Mouse (Mus musculus) embryonic stem cell, embryonic (primary cell): ENCODE measurements around the gene Hdlbp.
"Not testable (repeated sequence)": the region's sequence is repeated elsewhere in the genome, so short reads cannot be mapped to it uniquely, and the experiment has no call there.

ENCODE experiments used
- CTCF ChIA-PET, 4 experiments: fragments of 300-600 bp in 2 of 4; fragments of 350-600 bp in 2 of 4; sonication (Branson Sonifier 250); formaldehyde crosslinking; loops; one replicate each; lab custom pipeline; 2022; ENCODE audit warnings: inconsistent platforms in 2 of 4; lab: Charles Lee
- POLR2A ChIA-PET, 4 experiments: fragments of 300-600 bp in 2 of 4; fragments of 350-600 bp in 2 of 4; sonication (Branson Sonifier 250); formaldehyde crosslinking; loops; one replicate each; lab custom pipeline; 2022; ENCODE audit warnings: antibody characterized with exemption in 4 of 4, inconsistent platforms in 1 of 4; lab: Charles Lee

Hdlbp gene

GRCm38 (mm10) chr1:93478586-93479475 lies at the start of gene Hdlbp:
Hdlbp (minus strand) TSS chr1:93478815.
- POLR2A ChIA-PET: interaction anchor here (0.5 to 9.0 kb wide), 58 partner anchors 9 to 1047 kb away, joined by 3 to 94 read pairs (median 4); partner anchors contain the start of genes Farp2 (in 3 of the 4), Dtymk (in 2 of the 4), Capn10 (in 1 of the 4) and Pask (in 1 of the 4)
- CTCF ChIA-PET: interaction anchor here in 2 of 4 experiments (0.8 to 1.5 kb wide), 4 partner anchors 25 to 529 kb away, joined by 3 to 8 read pairs (median 3); partner anchors contain the start of gene Farp2 (in 1 of the 2)

- CTCF ChIA-PET: interaction anchor here in 1 of 4 experiments (0.9 kb wide), 1 partner anchor 11 kb away, joined by 3 read pairs; the partner anchor contains the start of gene Farp2
- POLR2A ChIA-PET: interaction anchor here in 2 of 4 experiments (0.8 to 4.2 kb wide), 4 partner anchors 10 to 236 kb away, joined by 3 to 21 read pairs (median 4); partner anchors contain the start of gene Farp2 (in 2 of the 2)
These were observed 43.7 kb upstream of the Hdlbp start for GRCm38 (mm10) chr1:93522325-93522724.

- ChIA-PET CTCF (interaction anchor here in 1 of 4 experiments (0.6 kb wide), 1 partner anchor 364 kb away, joined by 3 read pairs; no protein-coding TSS in a partner anchor), POLR2A (interaction anchor here in 2 of 4 experiments (0.9 to 4.2 kb wide), 6 partner anchors 10 to 114 kb away, joined by 3 to 21 read pairs (median 4); partner anchors contain the start of gene Farp2 (in 2 of the 2))
These were observed 42.9 kb upstream of the Hdlbp start for GRCm38 (mm10) chr1:93521491-93521890.

- POLR2A ChIA-PET: interaction anchor here in 1 of 4 experiments (1.5 kb wide), 1 partner anchor 91 kb away, joined by 5 read pairs; no protein-coding TSS in a partner anchor
- CTCF ChIA-PET: interaction anchor here in 1 of 4 experiments (1.5 kb wide), 1 partner anchor 25 kb away, joined by 3 read pairs; no protein-coding TSS in a partner anchor
These were observed 34.6 kb upstream of the Hdlbp start for GRCm38 (mm10) chr1:93513221-93513620.

GRCm38 (mm10) chr1:93512351-93512690 lies 33.7 kb upstream of the Hdlbp start:
- ChIA-PET POLR2A (interaction anchor here in 3 of 4 experiments (0.6 to 2.8 kb wide), 93 partner anchors 8 to 1038 kb away, joined by 3 to 59 read pairs (median 4); partner anchors contain the start of genes Hdlbp (in 3 of the 3), Bok (in 2 of the 3), Dtymk (in 2 of the 3) and Pask (in 2 of the 3)), CTCF (interaction anchor here in 2 of 4 experiments (1.0 to 1.7 kb wide), 8 partner anchors 25 to 864 kb away, joined by 3 to 8 read pairs (median 3); partner anchors contain the start of genes Hdlbp (in 1 of the 2) and Otos (in 1 of the 2))

- ChIA-PET POLR2A (interaction anchor here in 3 of 4 experiments (0.6 to 2.8 kb wide), 103 partner anchors 8 to 1076 kb away, joined by 3 to 59 read pairs (median 4); partner anchors contain the start of genes Hdlbp (in 3 of the 3), Bok (in 2 of the 3), Dtymk (in 2 of the 3) and Pask (in 2 of the 3)), CTCF (interaction anchor here in 3 of 4 experiments (0.5 to 1.7 kb wide), 15 partner anchors 11 to 863 kb away, joined by 3 to 18 read pairs (median 3); partner anchors contain the start of genes D2hgdh (in 1 of the 3), Hdlbp (in 1 of the 3) and Otos (in 1 of the 3))
These were observed 33.2 kb upstream of the Hdlbp start, which contains the start of gene Farp2 for GRCm38 (mm10) chr1:93511585-93512350. Farp2 (plus strand) TSS chr1:93512079.

- POLR2A ChIA-PET: not testable (repeated sequence)
- CTCF ChIA-PET: interaction anchor here in 1 of 4 experiments (0.6 kb wide), 1 partner anchor 20 kb away, joined by 3 read pairs; no protein-coding TSS in a partner anchor
These were observed 30.0 kb upstream of the Hdlbp start for GRCm38 (mm10) chr1:93508576-93508975.

- CTCF ChIA-PET: interaction anchor here in 2 of 4 experiments (0.6 to 2.4 kb wide), 5 partner anchors 171 to 379 kb away, joined by 3 to 9 read pairs (median 3); no protein-coding TSS in a partner anchor
- POLR2A ChIA-PET: interaction anchor here in 3 of 4 experiments (0.6 to 1.6 kb wide), 7 partner anchors 14 to 62 kb away, joined by 3 to 5 read pairs (median 3); partner anchors contain the start of gene Hdlbp (in 2 of the 3)
These were observed 28.5 kb upstream of the Hdlbp start for GRCm38 (mm10) chr1:93506944-93507676.

GRCm38 (mm10) chr1:93495312-93495711 lies 16.7 kb upstream of the Hdlbp start:
- CTCF ChIA-PET: no interaction called here
- POLR2A ChIA-PET: interaction anchor here in 3 of 4 experiments (0.7 to 4.2 kb wide), 7 partner anchors 15 to 17 kb away, joined by 3 to 25 read pairs (median 5); partner anchors contain the start of genes Hdlbp (in 3 of the 3) and Farp2 (in 2 of the 3)

- POLR2A ChIA-PET: interaction anchor here in 1 of 4 experiments (5.1 kb wide), 1 partner anchor 9 kb away, joined by 28 read pairs; the partner anchor contains the start of gene Hdlbp
- CTCF ChIA-PET: not testable (repeated sequence)
These were observed 7.7 kb upstream of the Hdlbp start for GRCm38 (mm10) chr1:93486302-93486701.

GRCm38 (mm10) chr1:93479476-93480083 lies 965 bp upstream of the Hdlbp start:
- ChIA-PET POLR2A (interaction anchor here in 3 of 4 experiments (0.6 to 9.0 kb wide), 26 partner anchors 9 to 322 kb away, joined by 3 to 94 read pairs (median 6); partner anchors contain the start of genes Farp2 (in 3 of the 3), Dtymk (in 1 of the 3), Pask (in 1 of the 3) and Ppp1r7 (in 1 of the 3)), CTCF (no interaction called here)

GRCm38 (mm10) chr1:93477758-93478585 lies 643 bp downstream of the Hdlbp start:
- POLR2A ChIA-PET: interaction anchor here (0.6 to 9.0 kb wide), 65 partner anchors 8 to 1046 kb away, joined by 3 to 94 read pairs (median 4); partner anchors contain the start of genes Farp2 (in 3 of the 4), Dtymk (in 2 of the 4), Atg4b (in 1 of the 4) and Capn10 (in 1 of the 4)
- CTCF ChIA-PET: interaction anchor here in 2 of 4 experiments (0.8 to 1.5 kb wide), 4 partner anchors 24 to 528 kb away, joined by 3 to 8 read pairs (median 3); partner anchors contain the start of gene Farp2 (in 1 of the 2)

- POLR2A ChIA-PET: interaction anchor here in 3 of 4 experiments (0.6 to 9.0 kb wide), 17 partner anchors 8 to 576 kb away, joined by 3 to 94 read pairs (median 4); partner anchors contain the start of genes Bok (in 1 of the 3) and Farp2 (in 1 of the 3)
- CTCF ChIA-PET: interaction anchor here in 2 of 4 experiments (0.7 kb wide), 2 partner anchors 25 to 39 kb away, joined by 3 to 7 read pairs; no protein-coding TSS in a partner anchor
These were observed 2.9 kb downstream of the Hdlbp start for GRCm38 (mm10) chr1:93475694-93476093.

- ChIA-PET POLR2A (interaction anchor here in 2 of 4 experiments (0.5 to 6.4 kb wide), 15 partner anchors 8 to 155 kb away, joined by 3 to 76 read pairs (median 4); partner anchors contain the start of genes Hdlbp (in 2 of the 2) and Farp2 (in 1 of the 2)), CTCF (interaction anchor here in 1 of 4 experiments (1.6 kb wide), 1 partner anchor 19 kb away, joined by 5 read pairs; no protein-coding TSS in a partner anchor)
These were observed 10.0 kb downstream of the Hdlbp start for GRCm38 (mm10) chr1:93468626-93469025.
